Mouse (Mus musculus) small intestine, adult 2 months (tissue): ENCODE measurements at regions not wholly inside any gene's neighbourhood (a gene's known extent, or its start where the extent isn't known, plus 50 kb on each side); places are given as distances from the start of the nearest gene placed in this dataset.

ENCODE experiments used
- CTCF ChIP-seq: fragments of 200-500 bp; IDR thresholded peaks from 2 replicates; pipeline ENCODE4 v1.5.1; 2012; ENCODE audit warnings: low read depth, mild to moderate bottlenecking, control low read depth, inconsistent platforms, low read length, moderate library complexity, mixed read lengths; ENCODE audit not compliant: insufficient replicate concordance, insufficient read length; ENCODE audit errors: extremely low read depth
- POLR2A ChIP-seq: fragments of 200-500 bp; IDR thresholded peaks from 2 replicates; pipeline ENCODE4 v1.6.1; 2012; ENCODE audit warnings: low read depth, mild to moderate bottlenecking, control low read depth, inconsistent platforms, low read length, moderate library complexity

- no peak for TF ChIP-seq CTCF
- TF ChIP-seq POLR2A: no peak
These were observed 116.3 kb upstream of the Cd180 start for GRCm38 (mm10) chr13:102576871-102577662.
